Mouse (Mus musculus): ENCODE data around the gene Tln1.

- no peak for TF ChIP-seq POLR2A (IDR thresholded peaks at IDR 0.05; ENCODE audit: insufficient read length, low read depth)
- no peak for TF ChIP-seq E2F4 (IDR thresholded peaks at IDR 0.05; ENCODE audit: insufficient read depth)
- no peak for TF ChIP-seq TCF3 (IDR thresholded peaks at IDR 0.05; ENCODE audit: insufficient read length, low read depth)
- no peak for TF ChIP-seq MAX (IDR thresholded peaks at IDR 0.05; ENCODE audit: low read depth)
- no peak for TF ChIP-seq MYOD1 (IDR thresholded peaks at IDR 0.05; ENCODE audit: control insufficient read depth in 1 of 3, insufficient read length in 2 of 3, low read depth in 2 of 3)
- TF ChIP-seq USF1 (IDR thresholded peaks at IDR 0.05; ENCODE audit: low read depth): no peak
- no peak for TF ChIP-seq TCF12 (IDR thresholded peaks at IDR 0.05; ENCODE audit: insufficient read depth, poor library complexity, severe bottlenecking)
- no peak for TF ChIP-seq REST (IDR thresholded peaks at IDR 0.05; ENCODE audit: insufficient read depth, insufficient read length)
- TF ChIP-seq POLR2AphosphoS2 (IDR thresholded peaks at IDR 0.05; ENCODE audit: insufficient read length, low read depth): no peak
- no peak for TF ChIP-seq SRF (IDR thresholded peaks at IDR 0.05; ENCODE audit: control insufficient read depth, insufficient read length, low read depth)
- no peak for TF ChIP-seq MYOG (IDR thresholded peaks at IDR 0.05; ENCODE audit: control insufficient read depth in 1 of 3, insufficient read depth in 1 of 3, insufficient read length in 2 of 3, low read depth in 2 of 3)
- no peak for TF ChIP-seq CEBPB (IDR thresholded peaks at IDR 0.05; ENCODE audit: insufficient read depth, poor library complexity, severe bottlenecking)
Measured at GRCm38 (mm10) chr4:43497405-43497804, 65.1 kb downstream of the Tln1 start.

Measured in myocyte (in vitro differentiated cells).